Mouse (Mus musculus): ENCODE data around the gene Serinc5.

The Serinc5 gene

GRCm38 (mm10) chr13:92751726-92752565 is 141.1 kb downstream of the Serinc5 start:
- peak; percentile 86 for DNase-seq

- DNase-seq = no peak
Observed at GRCm38 (mm10) chr13:92753676-92754075, 142.8 kb downstream of the Serinc5 start.

DNA sequence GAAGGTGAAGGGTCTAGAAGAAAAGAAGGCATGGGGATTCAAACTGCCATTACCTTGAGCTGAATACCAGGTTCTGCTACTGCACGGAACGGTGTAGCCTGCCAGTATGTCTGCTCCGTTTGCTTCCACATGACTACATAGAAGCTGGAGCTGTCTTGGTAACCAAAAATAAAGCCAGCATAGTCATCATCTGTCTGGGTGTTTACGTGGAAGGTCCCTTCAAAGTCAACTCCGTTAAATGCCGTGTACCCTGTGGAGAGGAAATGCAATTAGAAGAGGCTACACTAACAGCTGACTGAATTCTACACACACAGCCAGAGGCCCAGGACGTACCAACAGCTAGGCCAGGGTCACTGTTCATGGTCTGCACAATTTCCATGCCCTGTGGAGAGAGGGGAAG is 144.1 kb downstream of the Serinc5 start:
- DNase-seq = no peak

DNA sequence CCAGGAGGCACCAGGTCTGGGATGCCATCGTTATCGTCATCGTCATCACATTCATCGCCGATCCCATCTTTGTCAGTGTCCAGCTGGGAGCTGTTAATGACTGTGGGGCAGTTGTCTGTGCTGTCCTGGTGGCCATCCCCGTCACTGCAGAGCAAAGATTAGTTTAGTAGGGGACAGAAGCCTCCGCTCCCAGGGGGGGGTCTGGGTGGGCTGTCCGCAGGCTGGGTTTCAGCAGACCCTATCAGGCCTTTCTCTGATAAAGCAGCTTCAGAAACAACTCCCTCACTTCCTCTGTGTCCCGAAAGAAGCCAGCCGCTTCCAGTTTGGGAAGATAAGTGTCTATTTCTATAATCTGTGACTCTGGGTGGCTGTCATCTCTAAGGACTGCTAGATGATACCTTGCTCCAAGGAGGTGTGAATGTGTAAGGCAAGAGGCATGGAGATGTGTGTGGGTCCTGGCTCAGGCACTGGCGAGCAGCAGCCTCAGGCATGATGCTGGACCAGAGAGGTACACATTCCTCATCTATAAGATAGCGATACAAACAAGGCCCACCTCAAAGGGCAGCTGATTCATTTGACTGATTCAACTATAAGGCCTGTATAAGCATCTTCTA is 147.2 kb downstream of the Serinc5 start:
- no peak for DNase-seq

- DNase-seq = no peak
Observed at GRCm38 (mm10) chr13:92759096-92759495, 148.2 kb downstream of the Serinc5 start.

GRCm38 (mm10) chr13:92760519-92760918 is 149.6 kb downstream of the Serinc5 start:
- no peak for DNase-seq

All from cerebellum, adult 11-12 months (tissue).